Mouse (Mus musculus) T-cell, adult 2 months (primary cell): ENCODE results near the gene Olfr975.
"Not testable (repeated sequence)": the region's sequence is repeated elsewhere in the genome, so short reads cannot be mapped to it uniquely, and the experiment has no call there.

ENCODE experiments used
- DNase-seq: peaks from one replicate; pipeline ENCODE4 v3.0.0; 2022; ENCODE audit warnings: low spot score

The Olfr975 gene

DNA sequence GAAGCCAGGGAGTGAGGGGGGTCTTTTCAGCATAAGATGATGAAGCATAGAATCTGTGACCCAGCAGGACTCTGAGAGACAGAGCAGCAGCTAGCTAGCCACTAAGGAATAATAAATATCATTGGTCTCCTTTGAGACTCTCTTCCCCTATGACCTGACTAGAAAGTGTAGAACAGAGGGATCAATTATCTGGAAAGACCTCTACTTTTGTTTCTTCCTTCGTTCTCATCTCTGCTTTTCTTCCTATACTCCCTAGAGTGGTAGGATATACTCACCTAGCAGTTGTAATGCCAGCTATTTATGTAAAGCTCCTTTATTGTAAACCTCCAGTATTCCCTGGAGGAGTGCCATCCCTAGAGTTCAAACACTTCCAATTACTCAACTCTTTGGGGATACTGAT lies at the start of gene Olfr975:
Gene Olfr975, minus strand, starts transcription at position 101 of the 400 bp plus-strand sequence.
- no peak for DNase-seq

DNA sequence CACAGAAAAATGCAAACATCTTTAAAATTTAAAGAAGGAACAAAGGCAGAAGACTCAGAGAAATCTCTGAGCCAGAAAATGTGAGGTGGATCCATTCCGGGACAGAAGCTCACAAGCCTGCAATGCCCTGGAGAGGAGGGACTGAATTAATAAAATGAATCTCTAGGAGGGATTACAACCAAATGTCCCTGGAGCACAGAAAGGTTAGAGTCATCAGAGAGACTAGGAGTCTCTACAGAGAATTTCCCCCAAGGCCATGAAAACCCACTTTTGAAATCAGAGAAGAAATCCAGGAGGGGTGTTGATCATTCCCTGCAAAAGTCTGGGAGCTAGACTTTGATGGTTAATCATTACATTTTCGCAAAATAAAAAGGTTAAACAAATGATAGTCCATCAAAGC lies 40.0 kb upstream of the Olfr975 start, which contains the start of gene Olfr978:
Gene Olfr978, plus strand, starts transcription at position 301 of the 400 bp plus-strand sequence.
- DNase-seq = no peak

DNA sequence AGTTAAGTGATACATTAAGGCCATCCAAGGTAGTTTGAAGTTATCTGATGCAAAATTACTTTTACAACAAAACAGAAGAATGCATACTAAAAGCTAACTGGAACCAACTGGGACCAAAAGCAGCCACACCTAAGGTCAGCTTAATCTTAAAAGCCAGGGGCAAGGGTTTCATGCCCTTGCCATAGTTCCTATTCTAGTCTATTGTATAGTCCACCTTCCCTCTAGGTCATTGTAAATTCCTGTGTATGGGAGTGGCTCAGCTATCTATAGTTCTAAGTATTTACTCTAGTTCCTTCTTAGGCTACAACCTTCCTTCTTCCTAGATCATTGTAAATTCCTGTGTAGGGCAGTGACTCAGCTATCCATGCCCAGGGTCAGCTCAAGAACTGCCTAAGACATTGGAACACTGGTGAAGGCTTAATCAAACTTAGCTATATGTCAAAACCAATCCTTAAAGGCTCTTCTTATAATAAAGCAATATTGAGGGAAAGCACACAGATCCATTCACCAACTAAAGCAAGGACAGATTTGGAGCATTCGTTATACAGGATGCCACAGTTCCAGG lies 24.8 kb upstream of the Olfr975 start:
- DNase-seq = not testable (repeated sequence)

DNA sequence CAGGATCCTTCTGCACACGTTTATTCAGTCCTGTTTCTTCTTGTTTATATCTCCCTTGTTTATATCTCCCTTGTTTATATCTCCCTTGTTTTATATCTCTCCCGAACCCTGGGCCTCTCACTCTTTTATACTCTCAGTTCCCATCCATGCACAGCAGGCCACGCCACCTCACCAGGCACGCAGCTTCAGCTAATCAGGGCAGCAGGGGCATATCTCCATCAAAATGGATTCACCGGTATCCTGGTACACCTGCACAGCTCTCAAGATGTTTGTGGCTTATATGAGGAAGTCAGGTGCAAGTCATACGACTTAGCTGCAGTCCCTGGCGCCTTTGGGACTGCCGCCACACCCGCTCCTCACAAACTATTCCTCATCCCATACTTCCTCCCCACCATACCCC lies 9.2 kb upstream of the Olfr975 start, which contains the start of gene Olfr976:
Gene Olfr976, minus strand, starts transcription at position 101 of the 400 bp plus-strand sequence.
- DNase-seq = not testable (repeated sequence)

DNA sequence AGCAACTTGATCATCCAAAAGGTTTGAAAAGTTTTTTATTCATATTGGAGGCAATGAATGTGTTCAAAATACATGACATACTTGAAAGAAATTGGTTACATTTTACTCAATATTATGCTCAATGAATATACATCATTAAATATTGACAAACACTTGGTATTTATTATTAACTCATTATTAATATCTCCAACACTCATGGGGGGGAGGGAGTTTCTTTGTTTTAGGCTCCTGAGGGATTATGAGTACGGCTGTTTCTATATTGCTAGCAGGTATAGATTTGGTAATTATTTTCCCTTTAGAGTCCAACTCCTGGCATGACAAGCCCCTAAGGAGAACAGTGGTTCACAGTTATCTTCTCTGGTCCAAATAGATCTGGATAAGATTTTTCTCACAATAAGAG lies 14.6 kb downstream of the Olfr975 start, which contains the start of gene Olfr974:
Gene Olfr974, plus strand, starts transcription at position 301 of the 400 bp plus-strand sequence.
- no peak for DNase-seq

DNA sequence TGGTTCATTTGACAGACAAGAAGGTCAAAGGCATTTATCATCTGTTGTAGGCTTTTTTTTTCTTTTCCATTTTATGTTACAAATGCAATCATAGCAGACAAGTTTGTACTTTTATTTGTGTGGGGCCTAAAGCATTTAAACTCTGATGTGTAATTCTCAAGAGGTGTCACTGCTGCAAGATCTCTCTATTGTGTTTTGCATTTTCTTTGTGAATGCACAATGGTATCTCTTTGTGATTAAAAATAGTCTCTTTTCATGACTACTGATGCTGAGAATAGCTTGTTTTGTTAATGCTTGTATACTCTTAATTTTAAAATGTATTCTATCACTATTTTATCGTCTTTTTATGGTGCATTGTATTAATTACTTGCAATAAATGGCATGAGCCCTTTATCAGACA lies 23.0 kb downstream of the Olfr975 start:
- not testable (repeated sequence) for DNase-seq

DNA sequence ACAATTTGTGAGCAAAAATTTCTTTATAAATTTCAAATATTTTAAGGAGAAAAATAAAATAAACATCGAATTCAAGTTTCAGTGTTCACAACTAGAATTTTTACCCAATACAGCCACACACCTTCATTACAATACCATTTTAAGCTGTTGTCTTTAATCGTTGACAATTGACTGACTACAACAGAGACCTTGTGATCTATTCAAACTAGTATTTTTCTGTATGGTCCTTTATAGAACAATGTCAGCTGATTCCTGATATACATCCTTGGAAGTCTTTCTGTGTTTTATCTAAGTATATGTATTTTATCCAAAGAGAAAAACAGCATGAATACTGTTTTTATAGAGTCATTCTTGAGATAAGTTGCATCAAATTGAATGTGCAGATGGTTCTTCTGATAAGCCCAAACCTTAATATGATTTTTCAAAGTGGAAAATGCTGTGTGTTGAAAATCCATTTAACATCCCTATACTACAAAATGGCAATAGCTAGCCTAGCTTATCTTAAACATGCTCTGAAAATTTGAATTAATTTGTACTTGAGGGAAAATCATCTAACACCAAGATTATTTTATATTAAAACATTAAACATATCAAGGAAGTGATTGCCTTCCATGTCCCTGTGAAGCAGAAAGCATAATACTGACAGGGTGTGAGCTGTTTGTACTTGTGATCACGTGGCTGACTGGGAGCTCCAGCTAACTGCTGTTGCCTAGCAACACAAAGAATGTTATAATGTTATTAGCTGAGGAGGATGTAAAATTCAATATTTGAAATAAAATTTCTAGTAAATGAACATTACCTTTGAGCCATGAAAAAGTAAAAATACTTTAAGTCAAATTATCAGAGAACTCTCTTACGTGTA lies 23.6 kb downstream of the Olfr975 start:
- DNase-seq = not testable (repeated sequence)

DNA sequence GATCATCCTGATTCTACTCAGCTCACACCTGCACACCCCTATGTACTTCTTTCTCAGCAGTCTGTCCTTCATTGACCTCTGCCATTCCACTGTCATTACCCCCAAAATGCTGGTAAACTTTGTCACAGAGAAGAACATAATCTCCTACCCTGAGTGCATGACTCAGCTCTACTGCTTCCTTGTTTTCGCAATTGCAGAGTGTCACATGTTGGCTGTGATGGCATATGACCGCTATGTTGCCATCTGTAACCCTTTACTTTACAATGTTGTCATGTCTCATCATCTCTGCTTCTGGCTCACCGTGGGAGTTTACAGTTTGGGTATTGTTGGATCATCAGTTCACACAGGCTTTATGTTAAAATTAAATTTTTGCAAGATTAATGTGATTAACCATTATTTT lies 41.9 kb downstream of the Olfr975 start:
- no peak for DNase-seq

DNA sequence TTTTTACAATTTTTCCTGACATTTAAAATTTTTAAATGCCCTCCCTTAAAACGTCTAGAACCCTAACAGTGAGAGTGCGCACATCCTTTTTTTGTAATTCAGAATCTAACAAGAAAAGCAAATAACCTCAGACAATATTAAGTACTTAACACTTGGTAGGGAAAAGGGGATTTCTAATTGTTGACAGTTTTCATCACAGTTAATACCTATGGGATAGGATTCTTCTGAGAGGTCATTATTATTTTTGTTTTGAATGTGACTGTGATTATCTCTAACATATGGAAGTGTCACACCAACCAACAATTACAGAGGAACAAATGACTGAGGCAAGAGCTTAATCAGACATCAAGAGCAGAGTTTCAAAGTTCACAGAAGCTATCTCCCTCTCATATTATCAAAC lies 44.8 kb downstream of the Olfr975 start, which contains the start of gene Olfr229:
Gene Olfr229, plus strand, starts transcription at position 301 of the 400 bp plus-strand sequence.
- DNase-seq = no peak

DNA sequence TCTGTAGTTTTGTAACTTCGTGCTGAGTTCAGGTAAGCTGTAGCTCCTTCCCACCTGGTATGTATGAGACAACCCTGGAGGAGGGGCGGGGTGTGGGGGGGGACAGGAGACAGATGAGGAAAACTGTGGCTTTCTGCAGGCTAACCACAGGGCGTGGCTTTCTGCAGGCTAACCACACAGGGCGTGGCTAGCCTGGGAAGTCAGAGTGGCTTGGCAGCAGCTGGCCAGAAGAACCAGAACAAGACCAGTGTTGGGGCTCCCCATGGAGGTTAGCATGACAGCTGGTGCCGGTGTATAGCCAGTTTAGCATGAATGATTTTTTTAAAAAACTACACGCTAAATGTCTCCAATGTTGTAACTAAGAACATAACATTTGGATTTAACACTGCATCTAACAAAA lies 46.7 kb downstream of the Olfr975 start:
- DNase-seq = no peak
